Mouse (Mus musculus) MEL (cell line): ENCODE measurements around the gene Arhgdia. TPM values are rescaled to one million over a fixed set of nuclear protein-coding genes. Genes with fewer than 3 reads are reported as not detected.

ENCODE experiments used
- DNase-seq: peaks from one replicate; pipeline ENCODE4 v3.0.0; 2011; ENCODE audit warnings: low read depth, low spot score
- H3K27ac ChIP-seq: 2 replicates; pipeline ENCODE4 v1.5.1; 2012; ENCODE audit warnings: low read depth, mild to moderate bottlenecking, control low read depth, low read length, moderate library complexity; ENCODE audit not compliant: control insufficient read depth
- H3K27me3 ChIP-seq, 2 experiments: fragments of 150-350 bp in 1 of 2; sonication (generic) in 1 of 2; 2 replicates each; pipeline ENCODE4 v1.6.1; 2012; ENCODE audit warnings: low read length in 2 of 2, mild to moderate bottlenecking in 2 of 2, improper control_type of control experiment in 1 of 2, moderate library complexity in 1 of 2; ENCODE audit not compliant: insufficient read depth in 2 of 2, control insufficient read depth in 1 of 2
- H3K36me3 ChIP-seq, 2 experiments: 2 replicates each; pipeline ENCODE4 v1.6.1; 2012 to 2014; ENCODE audit warnings: low read length in 2 of 2, improper control_type of control experiment in 1 of 2, inconsistent platforms in 1 of 2, mild to moderate bottlenecking in 1 of 2; ENCODE audit not compliant: insufficient read depth in 2 of 2, control insufficient read depth in 1 of 2
- H3K4me1 ChIP-seq, 2 experiments: fragments of 150-350 bp in 1 of 2; sonication (generic) in 1 of 2; 2 replicates each; pipeline ENCODE4 v1.6.1; 2012; ENCODE audit warnings: low read length in 2 of 2, improper control_type of control experiment in 1 of 2, mild to moderate bottlenecking in 1 of 2; ENCODE audit not compliant: insufficient read depth in 2 of 2, control insufficient read depth in 1 of 2
- H3K4me3 ChIP-seq, 2 experiments: fragments of 150-350 bp in 1 of 2; sonication (generic) in 1 of 2; 2 replicates each; pipeline ENCODE4 v1.5.1; 2012; ENCODE audit warnings: low read depth in 2 of 2, low read length in 2 of 2, mild to moderate bottlenecking in 2 of 2, moderate library complexity in 2 of 2, control low read depth in 1 of 2, improper control_type of control experiment in 1 of 2; ENCODE audit not compliant: control insufficient read depth in 1 of 2, insufficient read depth in 1 of 2
- H3K79me2 ChIP-seq: 2 replicates; pipeline ENCODE4 v1.6.1; 2012; ENCODE audit warnings: mild to moderate bottlenecking, low read length, moderate library complexity; ENCODE audit not compliant: control insufficient read depth, poor library complexity, insufficient read depth
- H3K9ac ChIP-seq: 2 replicates; pipeline ENCODE4 v1.6.1; 2012; ENCODE audit warnings: low read depth, mild to moderate bottlenecking, control low read depth, low read length, moderate library complexity; ENCODE audit not compliant: control insufficient read depth, poor library complexity, severe bottlenecking
- H3K9me3 ChIP-seq: fragments of 150-350 bp; sonication (generic); replicated peaks from 2 replicates; pipeline ENCODE4 v1.6.1; 2012; ENCODE audit warnings: mild to moderate bottlenecking, low read length, improper control_type of control experiment, moderate library complexity; ENCODE audit not compliant: insufficient read depth
- CHD1 ChIP-seq: IDR thresholded peaks from 2 replicates; pipeline ENCODE4 v1.6.1; 2012; ENCODE audit warnings: low read depth, mild to moderate bottlenecking, inconsistent platforms, low read length, improper control_type of control experiment
- CHD2 ChIP-seq: IDR thresholded peaks from 2 replicates; pipeline ENCODE4 v1.6.1; 2011; ENCODE audit warnings: low read length, improper control_type of control experiment
- EP300 ChIP-seq, 2 experiments: IDR thresholded peaks; 2 replicates each; pipeline ENCODE4 v1.6.1; 2011; ENCODE audit warnings: improper control_type of control experiment in 2 of 2, low read length in 2 of 2, low read depth in 1 of 2, mild to moderate bottlenecking in 1 of 2
- ETS1 ChIP-seq: IDR thresholded peaks from 2 replicates; pipeline ENCODE4 v1.6.1; 2012; ENCODE audit warnings: low read depth, mild to moderate bottlenecking, inconsistent platforms, low read length, improper control_type of control experiment, moderate library complexity
- GATA1 ChIP-seq: IDR thresholded peaks from 2 replicates; pipeline ENCODE4 v1.6.1; 2011; ENCODE audit warnings: low read depth, low read length, improper control_type of control experiment
- JUND ChIP-seq: IDR thresholded peaks from 2 replicates; pipeline ENCODE4 v1.6.1; 2011; ENCODE audit warnings: low read depth, mild to moderate bottlenecking, improper control_type of control experiment, low read length
- MAFK ChIP-seq: IDR thresholded peaks from 2 replicates; pipeline ENCODE4 v1.6.1; 2011; ENCODE audit warnings: low read depth, mild to moderate bottlenecking, low read length, improper control_type of control experiment, borderline replicate concordance
- MAX ChIP-seq: IDR thresholded peaks from 2 replicates; pipeline ENCODE4 v1.6.1; 2011; ENCODE audit warnings: low read length, improper control_type of control experiment
- MXI1 ChIP-seq: IDR thresholded peaks from 2 replicates; pipeline ENCODE4 v1.6.1; 2011; ENCODE audit warnings: mild to moderate bottlenecking, low read depth, low read length, improper control_type of control experiment
- MYB ChIP-seq: IDR thresholded peaks from 2 replicates; pipeline ENCODE4 v1.6.1; 2011; ENCODE audit warnings: mild to moderate bottlenecking, low read depth, low read length, improper control_type of control experiment
- MYC ChIP-seq: IDR thresholded peaks from 2 replicates; pipeline ENCODE4 v1.6.1; 2011; ENCODE audit warnings: low read depth, mild to moderate bottlenecking, low read length, improper control_type of control experiment, moderate library complexity
- NRF1 ChIP-seq: IDR thresholded peaks from 2 replicates; pipeline ENCODE4 v1.6.1; 2014; ENCODE audit warnings: low read depth, mild to moderate bottlenecking, inconsistent platforms, low read length, improper control_type of control experiment, moderate library complexity; ENCODE audit not compliant: poor library complexity, insufficient read depth, severe bottlenecking
- POLR2A ChIP-seq, 2 experiments: IDR thresholded peaks; 2 replicates each; pipeline ENCODE4 v1.6.1; 2011 to 2012; ENCODE audit warnings: low read length in 2 of 2, mild to moderate bottlenecking in 2 of 2, control low read depth in 1 of 2, improper control_type of control experiment in 1 of 2, low read depth in 1 of 2, moderate library complexity in 1 of 2; ENCODE audit not compliant: control insufficient read depth in 1 of 2, insufficient read depth in 1 of 2, poor library complexity in 1 of 2
- POLR2AphosphoS5 ChIP-seq: IDR thresholded peaks from 2 replicates; pipeline ENCODE4 v1.6.1; 2012; ENCODE audit warnings: low read depth, borderline replicate concordance, mild to moderate bottlenecking, inconsistent platforms, low read length, moderate library complexity, mixed read lengths
- TAL1 ChIP-seq: IDR thresholded peaks from 2 replicates; pipeline ENCODE4 v1.6.1; 2012; ENCODE audit warnings: mild to moderate bottlenecking, inconsistent platforms, low read length, moderate library complexity, mixed read lengths
- USF2 ChIP-seq, 2 experiments: IDR thresholded peaks; 2 replicates each; pipeline ENCODE4 v1.6.1; 2011 to 2012; ENCODE audit warnings: improper control_type of control experiment in 2 of 2, low read length in 2 of 2, borderline replicate concordance in 1 of 2, inconsistent platforms in 1 of 2, low read depth in 1 of 2, mild to moderate bottlenecking in 1 of 2; ENCODE audit not compliant: insufficient read depth in 1 of 2
- ZC3H11A ChIP-seq: IDR thresholded peaks from 2 replicates; pipeline ENCODE4 v1.6.1; 2012; ENCODE audit warnings: low read depth, mild to moderate bottlenecking, inconsistent platforms, low read length, improper control_type of control experiment
- ZKSCAN1 ChIP-seq: IDR thresholded peaks from 2 replicates; pipeline ENCODE4 v1.6.1; 2012; ENCODE audit warnings: low read depth, mild to moderate bottlenecking, inconsistent platforms, low read length, improper control_type of control experiment, moderate library complexity
- ZNF384 ChIP-seq: IDR thresholded peaks from 2 replicates; pipeline ENCODE4 v1.6.1; 2012; ENCODE audit warnings: low read depth, mild to moderate bottlenecking, inconsistent platforms, low read length, improper control_type of control experiment
- polyA plus RNA-seq, 2 experiments: library from polyadenylated mRNA; stranded (reverse) in 1 of 2; unstranded in 1 of 2; fragments of >175 nt in 1 of 2; fragments of >200 nt in 1 of 2; gene quantifications; 2 replicates each; pipeline versions ENCODE4 v1.2.1 to v1.2.4; 2012; ENCODE audit warnings: low replicate concordance in 2 of 2, low read depth in 1 of 2; ENCODE audit not compliant: insufficient read length in 2 of 2, insufficient read depth in 1 of 2, missing spikeins in 1 of 2
- total RNA-seq: library from RNA; depleted of rRNA; stranded (reverse); fragments of 300-350 nt; gene quantifications from 2 replicates; pipeline ENCODE4 v1.2.3, GENCODE M21; 2012; rRNA removed

The Arhgdia gene
- total and polyA plus RNA-seq, 3 experiments = 364 to 821 (median 601) TPM

DNA sequence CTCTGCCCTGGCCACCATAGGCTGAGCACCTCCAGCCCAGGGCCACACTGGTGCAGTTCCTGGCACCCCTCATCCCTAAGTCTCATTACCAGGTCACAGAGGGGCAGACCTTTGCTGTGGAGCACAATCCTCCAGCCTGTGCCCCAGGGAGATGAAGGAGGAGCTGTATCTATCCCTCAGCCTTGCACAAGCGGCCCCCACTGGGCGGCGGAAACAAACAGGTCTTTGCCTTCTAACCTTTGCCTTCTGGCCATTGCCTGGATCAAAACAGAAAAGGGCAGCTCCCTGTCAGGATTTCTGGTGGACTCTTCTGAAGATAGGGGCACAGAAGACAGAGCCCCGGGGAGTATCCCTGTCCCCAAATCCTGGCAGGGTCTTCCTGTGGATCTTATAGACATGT is 52.5 kb downstream of the Arhgdia start:
- Histone ChIP-seq H3K27me3 (peaks cover 5 to 10% of the 10 kb centered on the region in 2 experiments; a peak in 2 of 4 replicates), H3K9ac (no peak overlapping the region), H3K27ac (no peak overlapping the region)

More for the DNA sequence above, 52.5 kb downstream of the Arhgdia start:
- no peaks in the 10 kb centered on the region for H3K79me2 ChIP-seq
- TF ChIP-seq ZKSCAN1 = no peak
- TF ChIP-seq MYB = no peak
- no peak for TF ChIP-seq MAX
- TF ChIP-seq JUND = no peak
- TF ChIP-seq MYC = no peak
- TF ChIP-seq ZNF384 = no peak
- TF ChIP-seq CHD1 = no peak
- no peak for TF ChIP-seq CHD2
- TF ChIP-seq NRF1 = no peak
- TF ChIP-seq POLR2AphosphoS5 = no peak
- TF ChIP-seq MXI1 = no peak
- TF ChIP-seq GATA1 = no peak
- TF ChIP-seq EP300 (IDR thresholded peaks at IDR 0.05; ENCODE audit: low read depth in 1 of 2, low read length in 2 of 2) = no peak
- no peak for TF ChIP-seq POLR2A (IDR thresholded peaks at IDR 0.05; ENCODE audit: control insufficient read depth in 1 of 2, insufficient read depth in 1 of 2, low read depth in 1 of 2, low read length in 2 of 2, poor library complexity in 1 of 2)
- no peak for TF ChIP-seq TAL1
- TF ChIP-seq ZC3H11A = no peak
- TF ChIP-seq USF2 (IDR thresholded peaks at IDR 0.05; ENCODE audit: borderline replicate concordance in 1 of 2, insufficient read depth in 1 of 2, low read depth in 1 of 2, low read length in 2 of 2) = no peak
- no peak for TF ChIP-seq MAFK
- no peak for TF ChIP-seq ETS1
- TF ChIP-seq, all 39 proteins: peak for 0
- Histone ChIP-seq H3K4me1 (peaks cover 4 to 25% of the 10 kb centered on the region in 2 experiments), H3K36me3 (peaks cover 0 to 15% of the 10 kb centered on the region in 2 experiments; a peak in 2 of 4 replicates), H3K9me3 (no peaks in the 10 kb centered on the region), H3K4me3 (no peak overlapping the region)
- no peak for DNase-seq

Other genes with a start within 250 kb of the Arhgdia start
Only the 30 nearest of the 35 such genes appear.
- 77.4 and 88.3 TPM in 2 replicates for gene Nploc4, start 143.9 kb downstream of the Arhgdia start, total RNA-seq
- 100 to 1,000 TPM; 117 to 352 TPM for gene Nploc4, start 143.9 kb downstream of the Arhgdia start, polyA plus RNA-seq
- 0.20 and 0.65 TPM in 2 replicates for gene Tspan10, start 139.0 kb downstream of the Arhgdia start, total RNA-seq
- under 1 TPM in 1 of 2 experiments, not detected in 1; 0.29 TPM for gene Tspan10, start 139.0 kb downstream of the Arhgdia start, polyA plus RNA-seq
- 0.35 and 0.46 TPM in 2 replicates for gene Pde6g, start 128.1 kb downstream of the Arhgdia start, total RNA-seq
- under 1 TPM in 1 of 2 experiments, not detected in 1; 0.84 TPM for gene Pde6g, start 128.1 kb downstream of the Arhgdia start, polyA plus RNA-seq
- gene Oxld1, start 123.6 kb downstream of the Arhgdia start, total RNA-seq = 15.9 and 17.6 TPM in 2 replicates
- gene Oxld1, start 123.6 kb downstream of the Arhgdia start, polyA plus RNA-seq = 10 to 100 TPM in 1 of 2 experiments, not detected in 1; 17.5 TPM
- 66.1 and 104 TPM in 2 replicates for gene Ccdc137, start 123.5 kb downstream of the Arhgdia start, total RNA-seq
- gene Ccdc137, start 123.5 kb downstream of the Arhgdia start, polyA plus RNA-seq = 100 to 1,000 TPM in 1 of 2 experiments, not detected in 1; 116 TPM
- gene Arl16, start 114.0 kb downstream of the Arhgdia start, total RNA-seq = 19.8 and 20.8 TPM in 2 replicates
- gene Arl16, start 114.0 kb downstream of the Arhgdia start, polyA plus RNA-seq = 10 to 100 TPM in 1 of 2 experiments, not detected in 1; 20.0 TPM
- gene Mrpl12, start 97.0 kb downstream of the Arhgdia start, total RNA-seq = 401 and 457 TPM in 2 replicates
- gene Mrpl12, start 97.0 kb downstream of the Arhgdia start, polyA plus RNA-seq = 100 to 1,000 TPM; 374 to 461 TPM
- 40.4 and 52.0 TPM in 2 replicates for gene Slc25a10, start 89.8 kb downstream of the Arhgdia start, total RNA-seq
- 10 to 100 TPM in 1 of 2 experiments, not detected in 1; 53.6 TPM for gene Slc25a10, start 89.8 kb downstream of the Arhgdia start, polyA plus RNA-seq
- not detected in 2 replicates for gene Gcgr, start 50.9 kb downstream of the Arhgdia start, total RNA-seq
- not detected for gene Gcgr, start 50.9 kb downstream of the Arhgdia start, polyA plus RNA-seq
- 27.2 and 36.6 TPM in 2 replicates for gene Mcrip1, start 31.9 kb downstream of the Arhgdia start, total RNA-seq
- gene Mcrip1, start 31.9 kb downstream of the Arhgdia start, polyA plus RNA-seq = 10 to 100 TPM in 1 of 2 experiments, not detected in 1; 83.5 TPM
- not detected in 2 replicates for gene Ppp1r27, start 30.5 kb downstream of the Arhgdia start, total RNA-seq
- not detected for gene Ppp1r27, start 30.5 kb downstream of the Arhgdia start, polyA plus RNA-seq
- gene P4hb, start 8.4 kb downstream of the Arhgdia start, total RNA-seq = 625 and 639 TPM in 2 replicates
- 1,000 to 10,000 TPM in 1 of 2 experiments, 100 to 1,000 TPM in 1; 563 to 1,152 TPM for gene P4hb, start 8.4 kb downstream of the Arhgdia start, polyA plus RNA-seq
- 1,072 and 1,078 TPM in 2 replicates for gene Alyref, start 16.7 kb upstream of the Arhgdia start, total RNA-seq
- 100 to 1,000 TPM in 1 of 2 experiments, not detected in 1; 600 TPM for gene Alyref, start 16.7 kb upstream of the Arhgdia start, polyA plus RNA-seq
- gene Anapc11, start 16.8 kb upstream of the Arhgdia start, total RNA-seq = 97.3 and 130 TPM in 2 replicates
- 100 to 1,000 TPM in 1 of 2 experiments, not detected in 1; 120 TPM for gene Anapc11, start 16.8 kb upstream of the Arhgdia start, polyA plus RNA-seq
- gene Npb, start 26.9 kb upstream of the Arhgdia start, total RNA-seq = 0.27 and 0.62 TPM in 2 replicates
- 1 to 10 TPM in 1 of 2 experiments, not detected in 1; 1.7 TPM for gene Npb, start 26.9 kb upstream of the Arhgdia start, polyA plus RNA-seq
- 71.8 and 86.7 TPM in 2 replicates for gene Pcyt2, start 36.3 kb upstream of the Arhgdia start, total RNA-seq
- 10 to 100 TPM in 1 of 2 experiments, not detected in 1; 87.3 TPM for gene Pcyt2, start 36.3 kb upstream of the Arhgdia start, polyA plus RNA-seq
- 61.6 and 78.2 TPM in 2 replicates for gene Sirt7, start 43.6 kb upstream of the Arhgdia start, total RNA-seq
- gene Sirt7, start 43.6 kb upstream of the Arhgdia start, polyA plus RNA-seq = 10 to 100 TPM in 1 of 2 experiments, not detected in 1; 72.3 TPM
- 26.5 and 29.7 TPM in 2 replicates for gene Mafg, start 52.0 kb upstream of the Arhgdia start, total RNA-seq
- gene Mafg, start 52.0 kb upstream of the Arhgdia start, polyA plus RNA-seq = 100 to 1,000 TPM in 1 of 2 experiments, 10 to 100 TPM in 1; 54.0 to 113 TPM
- gene Pycr1, start 62.1 kb upstream of the Arhgdia start, total RNA-seq = 2.6 and 7.1 TPM in 2 replicates
- 10 to 100 TPM in 1 of 2 experiments, not detected in 1; 15.3 TPM for gene Pycr1, start 62.1 kb upstream of the Arhgdia start, polyA plus RNA-seq
- gene Myadml2, start 66.5 kb upstream of the Arhgdia start, total RNA-seq = not detected in 2 replicates
- gene Myadml2, start 66.5 kb upstream of the Arhgdia start, polyA plus RNA-seq = not detected
- gene Notum, start 79.6 kb upstream of the Arhgdia start, total RNA-seq = not detected in 2 replicates
- gene Notum, start 79.6 kb upstream of the Arhgdia start, polyA plus RNA-seq = not detected
- 31.9 and 36.2 TPM in 2 replicates for gene Aspscr1, start 91.3 kb upstream of the Arhgdia start, total RNA-seq
- 10 to 100 TPM in 1 of 2 experiments, not detected in 1; 72.5 TPM for gene Aspscr1, start 91.3 kb upstream of the Arhgdia start, polyA plus RNA-seq
- 140 and 141 TPM in 2 replicates for gene Cenpx, start 132.1 kb upstream of the Arhgdia start, total RNA-seq
- 100 to 1,000 TPM in 1 of 2 experiments, not detected in 1; 206 TPM for gene Cenpx, start 132.1 kb upstream of the Arhgdia start, polyA plus RNA-seq
- gene Lrrc45, start 132.3 kb upstream of the Arhgdia start, total RNA-seq = 26.5 and 45.1 TPM in 2 replicates
- 10 to 100 TPM in 1 of 2 experiments, not detected in 1; 31.0 TPM for gene Lrrc45, start 132.3 kb upstream of the Arhgdia start, polyA plus RNA-seq
- gene Rac3, start 139.8 kb upstream of the Arhgdia start, total RNA-seq = 7.8 and 12.0 TPM in 2 replicates
- 10 to 100 TPM in 1 of 2 experiments, not detected in 1; 13.1 TPM for gene Rac3, start 139.8 kb upstream of the Arhgdia start, polyA plus RNA-seq
- gene Dcxr, start 145.7 kb upstream of the Arhgdia start, total RNA-seq = 12.0 and 14.1 TPM in 2 replicates
- 10 to 100 TPM in 1 of 2 experiments, not detected in 1; 12.2 TPM for gene Dcxr, start 145.7 kb upstream of the Arhgdia start, polyA plus RNA-seq
- gene Cbr2, start 150.5 kb upstream of the Arhgdia start, total RNA-seq = not detected in 2 replicates
- gene Cbr2, start 150.5 kb upstream of the Arhgdia start, polyA plus RNA-seq = not detected
- gene Hmga1b, start 181.2 kb upstream of the Arhgdia start, total RNA-seq = 190 and 206 TPM in 2 replicates
- 100 to 1,000 TPM in 1 of 2 experiments, not detected in 1; 633 TPM for gene Hmga1b, start 181.2 kb upstream of the Arhgdia start, polyA plus RNA-seq
- 10.9 and 12.7 TPM in 2 replicates for gene Rfng, start 202.6 kb upstream of the Arhgdia start, total RNA-seq
- gene Rfng, start 202.6 kb upstream of the Arhgdia start, polyA plus RNA-seq = 10 to 100 TPM in 1 of 2 experiments, not detected in 1; 40.7 TPM
- gene Gps1, start 202.6 kb upstream of the Arhgdia start, total RNA-seq = 206 and 266 TPM in 2 replicates
- 100 to 1,000 TPM; 173 to 219 TPM for gene Gps1, start 202.6 kb upstream of the Arhgdia start, polyA plus RNA-seq